Mouse (Mus musculus) CH12.LX (cell line): Measurements from ENCODE around the gene Ccr8.

Experiments used
- CTCF ChIP-seq, 2 experiments: IDR thresholded peaks in 1 of 2; conservative IDR thresholded peaks in 1 of 2; 2 replicates each; pipeline ENCODE4 v1.5.1; 2011 to 2012; ENCODE audit warnings: low read depth in 2 of 2, low read length in 2 of 2, improper control_type of control experiment in 1 of 2, inconsistent platforms in 1 of 2, mild to moderate bottlenecking in 1 of 2, moderate library complexity in 1 of 2
- EP300 ChIP-seq: IDR thresholded peaks from 2 replicates; pipeline ENCODE4 v1.6.1; 2011; ENCODE audit warnings: low read length, improper control_type of control experiment
- ETS1 ChIP-seq: conservative IDR thresholded peaks from 2 replicates; pipeline ENCODE4 v1.6.1; 2012; ENCODE audit warnings: low read depth, mild to moderate bottlenecking, inconsistent platforms, low read length, improper control_type of control experiment, moderate library complexity
- GABPA ChIP-seq: IDR thresholded peaks from 2 replicates; pipeline ENCODE4 v1.6.1; 2012; ENCODE audit warnings: low read depth, low read length, improper control_type of control experiment, inconsistent platforms; ENCODE audit not compliant: insufficient replicate concordance
- HCFC1 ChIP-seq: IDR thresholded peaks from 2 replicates; pipeline ENCODE4 v1.6.1; 2012; ENCODE audit warnings: low read depth, mild to moderate bottlenecking, inconsistent platforms, low read length, improper control_type of control experiment
- MAX ChIP-seq: IDR thresholded peaks from 2 replicates; pipeline ENCODE4 v1.6.1; 2011; ENCODE audit warnings: low read length, improper control_type of control experiment
- MYC ChIP-seq: IDR thresholded peaks from 2 replicates; pipeline ENCODE4 v1.6.1; 2011; ENCODE audit warnings: low read depth, mild to moderate bottlenecking, improper control_type of control experiment, low read length
- NRF1 ChIP-seq: IDR thresholded peaks from 2 replicates; pipeline ENCODE4 v1.6.1; 2014; ENCODE audit warnings: low read depth, mild to moderate bottlenecking, inconsistent platforms, low read length, improper control_type of control experiment, moderate library complexity
- POLR2A ChIP-seq: IDR thresholded peaks from 2 replicates; pipeline ENCODE4 v1.6.1; 2011; ENCODE audit warnings: low read depth, mild to moderate bottlenecking, improper control_type of control experiment, low read length
- POLR2AphosphoS2 ChIP-seq: IDR thresholded peaks from 2 replicates; pipeline ENCODE4 v1.6.1; 2011; ENCODE audit warnings: low read depth, low read length, improper control_type of control experiment
- SMC3 ChIP-seq: IDR thresholded peaks from 2 replicates; pipeline ENCODE4 v1.6.1; 2011; ENCODE audit warnings: low read depth, low read length, improper control_type of control experiment
- USF1 ChIP-seq: IDR thresholded peaks from 2 replicates; pipeline ENCODE4 v1.6.1; 2014; ENCODE audit warnings: low read depth, mild to moderate bottlenecking, inconsistent platforms, low read length, improper control_type of control experiment

- TF ChIP-seq MYC (no peak), ETS1 (no peak), EP300 (no peak), SMC3 (no peak), HCFC1 (no peak), CTCF (conservative IDR thresholded peaks at IDR 0.05 in 1 of 2, IDR thresholded peaks at IDR 0.05 in 1 of 2; ENCODE audit: low read depth in 2 of 2, low read length in 2 of 2) (no peak), POLR2A (no peak), USF1 (no peak), NRF1 (no peak), POLR2AphosphoS2 (no peak), GABPA (no peak), MAX (no peak)
These were observed 42.5 kb upstream of the Ccr8 start for GRCm38 (mm10) chr9:120049407-120049806.
